Mouse (Mus musculus) frontal cortex, postnatal 14 days (tissue): ENCODE measurements around the gene Ina.
"Not testable (repeated sequence)": the region's sequence is repeated elsewhere in the genome, so short reads cannot be mapped to it uniquely, and the experiment has no call there.

Experiments used
- DNase-seq, 2 experiments: peaks; one replicate each; pipeline ENCODE4 v3.0.0; 2022; ENCODE audit warnings: low spot score in 2 of 2

The Ina gene

DNA sequence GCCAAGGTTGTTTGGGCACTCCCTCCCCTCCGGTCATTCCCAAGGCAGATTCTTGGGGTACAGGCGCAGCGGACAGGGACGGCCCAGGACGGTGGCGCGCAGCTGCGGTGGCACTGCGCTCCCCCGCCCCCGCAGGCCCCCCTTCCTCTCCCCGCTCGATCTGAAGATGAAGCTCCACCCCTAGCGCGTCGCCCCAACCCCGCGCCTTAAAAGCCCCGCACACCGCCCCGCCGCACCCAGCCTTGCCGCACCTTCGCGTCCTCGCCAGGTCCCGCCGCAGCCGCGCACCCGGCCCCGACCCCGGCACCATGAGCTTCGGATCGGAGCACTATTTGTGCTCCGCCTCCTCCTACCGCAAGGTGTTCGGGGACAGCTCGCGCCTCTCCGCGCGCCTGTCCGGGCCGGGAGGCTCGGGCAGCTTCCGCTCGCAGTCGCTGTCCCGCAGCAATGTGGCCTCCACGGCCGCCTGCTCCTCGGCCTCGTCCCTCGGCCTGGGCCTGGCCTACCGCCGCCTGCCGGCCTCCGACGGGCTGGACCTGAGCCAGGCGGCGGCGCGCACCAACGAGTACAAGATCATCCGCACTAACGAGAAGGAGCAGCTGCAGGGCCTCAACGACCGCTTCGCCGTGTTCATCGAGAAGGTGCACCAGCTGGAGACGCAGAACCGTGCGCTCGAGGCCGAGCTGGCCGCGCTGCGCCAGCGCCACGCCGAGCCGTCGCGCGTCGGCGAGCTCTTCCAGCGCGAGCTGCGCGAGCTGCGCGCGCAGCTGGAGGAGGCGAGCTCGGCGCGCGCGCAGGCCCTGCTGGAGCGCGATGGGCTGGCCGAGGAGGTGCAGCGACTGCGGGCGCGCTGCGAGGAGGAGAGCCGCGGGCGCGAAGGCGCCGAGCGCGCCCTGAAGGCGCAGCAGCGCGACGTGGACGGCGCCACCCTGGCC lies at the start of gene Ina, which contains the start of gene Nt5c2:
Ina (plus strand) TSS at position 252 of the 935 bp plus-strand sequence.
Nt5c2 (minus strand) TSS at position 707 of the 935 bp plus-strand sequence.
- peak; percentile 54 to 69 for DNase-seq

DNA sequence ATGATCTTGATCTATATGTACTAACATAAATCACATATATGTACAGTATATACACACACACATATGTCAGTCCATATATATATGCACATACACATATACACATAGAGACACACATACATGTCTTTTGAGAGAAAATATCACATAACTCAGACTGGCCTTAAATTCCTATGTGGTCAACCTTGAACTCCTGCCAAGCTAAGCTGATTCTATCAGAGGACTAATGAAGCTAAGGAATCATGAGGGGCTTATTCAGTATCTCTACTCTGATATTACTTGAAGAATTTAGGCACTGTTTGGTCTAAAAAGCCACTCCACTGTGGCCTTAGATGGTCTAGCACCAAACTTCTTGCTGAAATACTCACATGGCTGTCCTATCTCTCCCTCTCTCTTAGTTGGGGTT lies 49.0 kb upstream of the Ina start:
- DNase-seq = no peak

- DNase-seq = no peak
Measured at GRCm38 (mm10) chr19:46966330-46966729, 48.2 kb upstream of the Ina start.

- DNase-seq = no peak
Measured at GRCm38 (mm10) chr19:46967861-46968260, 46.6 kb upstream of the Ina start.

GRCm38 (mm10) chr19:46968833-46969232 lies 45.7 kb upstream of the Ina start:
- no peak for DNase-seq

- DNase-seq = no peak
Measured at GRCm38 (mm10) chr19:46969286-46969985, 45.1 kb upstream of the Ina start.

DNA sequence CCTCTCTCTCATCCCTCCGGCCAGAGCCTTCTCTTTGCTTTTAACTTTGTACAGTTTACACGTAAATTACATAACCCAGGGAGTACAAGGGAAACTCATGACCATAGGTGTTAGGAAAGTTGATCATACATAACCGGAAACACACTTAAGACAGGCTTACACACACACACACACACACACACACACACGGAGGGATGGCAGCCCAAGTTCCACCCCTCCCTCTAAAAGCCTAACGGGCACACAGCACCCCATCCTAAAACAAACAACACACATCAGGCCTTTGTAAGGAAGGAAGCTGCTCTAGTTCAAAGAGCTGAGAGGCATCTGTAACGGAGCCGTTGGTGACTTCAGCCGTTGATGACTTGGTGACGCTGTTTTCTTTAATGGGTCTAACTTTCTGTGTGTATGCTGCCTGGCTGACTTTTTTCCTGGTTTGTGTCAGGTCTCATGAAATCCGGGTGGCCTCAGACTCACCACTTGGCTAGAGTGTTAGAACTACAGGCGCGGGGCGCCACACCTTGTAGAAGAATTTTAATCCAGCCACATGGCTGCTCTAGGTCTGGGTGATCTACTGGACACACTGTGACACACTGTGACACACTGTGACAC lies 44.3 kb upstream of the Ina start:
- DNase-seq = no peak

- DNase-seq = no peak
Measured at GRCm38 (mm10) chr19:46971051-46971689, 43.3 kb upstream of the Ina start.

DNA sequence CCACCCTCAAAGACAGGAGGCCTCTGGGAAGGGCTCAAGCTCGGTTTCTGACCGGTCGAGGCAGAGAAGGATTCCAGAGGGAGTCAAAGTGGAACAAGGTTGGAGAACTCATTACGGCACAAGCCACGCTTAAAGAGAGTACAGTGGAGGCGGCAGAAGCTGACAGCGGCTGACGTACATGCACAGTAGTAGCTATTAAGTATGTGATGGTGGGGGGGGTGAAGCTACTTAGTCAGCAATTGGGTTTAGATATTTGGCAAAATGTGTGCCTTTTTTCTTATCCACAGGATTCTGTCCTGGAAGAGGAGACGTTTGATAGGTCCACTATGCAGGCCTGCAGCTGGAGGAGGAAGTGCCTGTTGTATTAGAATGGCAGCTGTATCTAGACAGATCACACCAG lies 42.8 kb upstream of the Ina start:
- no peak for DNase-seq

- DNase-seq = no peak
Measured at GRCm38 (mm10) chr19:46972159-46972558, 42.3 kb upstream of the Ina start.

GRCm38 (mm10) chr19:46975565-46975964 lies 38.9 kb upstream of the Ina start:
- no peak for DNase-seq

- no peak for DNase-seq
Measured at GRCm38 (mm10) chr19:46975997-46976396, 38.5 kb upstream of the Ina start.

DNA sequence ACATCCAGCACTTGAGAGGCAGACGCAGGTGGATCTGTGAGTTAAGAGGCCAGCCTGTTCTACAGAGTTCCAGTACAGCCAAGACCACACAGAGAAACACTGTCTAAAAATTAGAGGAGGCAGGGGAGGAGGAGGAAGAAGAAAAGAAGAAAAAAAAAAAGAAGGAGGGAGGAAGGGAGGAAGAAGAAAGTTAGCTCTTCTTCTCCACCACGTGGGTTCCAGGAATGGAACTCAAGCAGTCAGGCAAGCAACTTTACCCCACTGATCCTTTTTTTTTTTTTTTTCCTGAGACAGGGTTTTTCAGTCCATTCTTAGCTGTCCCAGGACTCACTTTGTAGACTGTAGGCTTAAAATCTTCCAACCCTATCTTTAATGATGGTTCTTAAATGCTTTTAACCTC lies 37.8 kb upstream of the Ina start:
- no peak for DNase-seq

- DNase-seq = no peak
Measured at GRCm38 (mm10) chr19:46977460-46977859, 37.0 kb upstream of the Ina start.

DNA sequence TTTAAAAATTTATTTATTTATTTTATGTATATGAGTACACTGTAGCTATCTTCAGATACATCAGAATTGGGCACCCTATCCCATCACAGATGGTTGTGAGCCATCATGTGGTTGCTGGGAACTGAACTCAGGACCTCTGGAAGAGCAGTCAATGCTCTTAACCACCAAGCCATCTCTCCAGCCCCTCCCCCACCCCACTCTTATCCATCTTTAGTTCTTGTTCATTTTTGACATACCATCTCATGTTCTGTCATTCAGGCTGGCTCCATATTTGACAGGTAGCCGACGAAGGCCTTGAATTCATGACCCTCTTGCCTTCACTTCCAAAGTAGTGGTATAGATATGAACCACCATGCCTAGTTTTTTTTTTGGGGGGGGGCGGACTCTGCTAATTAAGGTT lies 36.4 kb upstream of the Ina start:
- not testable (repeated sequence) for DNase-seq

DNA sequence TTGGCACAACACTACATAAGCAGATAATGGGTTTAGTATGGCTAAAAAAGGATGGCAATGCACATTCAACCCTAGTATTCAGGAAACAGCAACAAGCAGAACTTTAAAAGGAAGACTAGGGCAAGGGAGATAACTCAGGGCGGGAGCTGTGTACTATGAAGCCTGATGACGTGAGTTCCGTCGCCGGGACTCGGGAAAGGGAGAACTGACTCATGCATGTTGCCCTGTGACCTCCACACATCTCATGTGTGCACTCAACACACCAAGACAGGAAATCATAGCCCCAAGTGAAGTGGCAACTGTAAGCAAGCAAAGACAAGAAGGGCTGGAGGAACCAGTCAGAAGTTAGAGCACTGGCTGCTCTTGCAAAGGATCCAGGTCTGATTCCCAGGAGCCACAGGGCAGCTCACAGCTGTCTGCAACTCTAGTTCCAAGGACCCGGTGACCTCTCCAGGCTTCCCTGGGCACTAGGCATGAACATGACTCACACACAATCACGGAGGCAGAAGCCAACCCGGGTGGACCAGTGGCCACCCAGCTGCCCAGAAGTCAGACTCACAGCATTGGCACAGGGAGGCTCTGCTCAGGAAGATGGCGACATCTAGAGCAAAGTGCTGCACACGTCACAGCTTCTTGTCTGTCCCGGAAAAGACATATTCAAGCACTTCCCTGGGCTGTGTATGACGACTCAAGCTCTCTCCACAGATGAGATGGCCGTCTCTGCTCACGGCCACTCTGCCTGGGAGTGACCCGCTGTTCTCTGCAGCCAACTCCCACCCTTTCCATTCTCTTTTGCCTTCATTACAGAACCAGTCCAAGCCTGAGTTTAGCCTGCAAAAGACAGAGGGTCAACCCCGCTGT lies 35.3 kb upstream of the Ina start:
- no peak for DNase-seq

DNA sequence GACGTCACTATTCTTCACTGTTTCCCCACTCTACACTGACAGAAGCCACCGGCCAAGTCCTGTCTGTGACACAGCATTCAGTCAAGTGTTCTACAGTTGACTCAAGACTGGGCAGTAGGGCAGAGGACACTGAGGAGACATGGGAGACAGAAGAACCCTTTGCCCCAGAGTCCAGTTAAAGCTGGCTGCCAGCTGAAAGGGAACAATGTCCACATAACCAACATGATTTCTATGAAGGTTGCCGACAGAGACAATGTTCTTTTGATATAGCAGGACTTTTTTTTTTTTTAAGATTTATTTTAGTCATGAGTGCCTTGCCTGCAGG lies 34.8 kb upstream of the Ina start:
- no peak for DNase-seq

- no peak for DNase-seq
Measured at GRCm38 (mm10) chr19:46981462-46981861, 33.0 kb upstream of the Ina start.

- DNase-seq = no peak
Measured at GRCm38 (mm10) chr19:46983352-46983965, 31.0 kb upstream of the Ina start.

DNA sequence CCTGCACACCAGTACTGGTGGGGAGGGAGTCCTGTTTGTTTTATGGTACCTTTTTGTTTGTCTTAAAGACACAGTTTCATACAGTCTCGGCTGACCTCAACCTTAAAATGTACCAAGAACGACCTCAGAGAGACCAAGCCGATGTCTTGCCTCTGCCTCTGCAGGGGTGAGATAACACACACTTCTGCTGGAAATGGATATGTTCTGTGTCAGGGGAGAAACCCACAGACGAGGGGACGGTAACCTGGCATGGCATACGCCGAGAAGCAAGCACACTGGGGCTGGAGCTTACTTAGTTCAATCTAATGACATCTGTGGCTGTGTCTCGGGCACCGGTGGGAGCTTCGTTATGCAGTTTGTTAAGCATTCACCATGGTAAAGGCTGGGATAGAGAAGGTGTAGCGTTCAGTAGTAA lies 30.5 kb upstream of the Ina start:
- DNase-seq = no peak
